Mouse (Mus musculus): ENCODE measurements around the gene Cd164. TPM values are rescaled to one million over a fixed set of nuclear protein-coding genes. Genes with fewer than 3 reads are reported as not detected.
A peak's percentile ranks its signal among the peaks of the same experiment; 100 is the strongest.

The Cd164 gene
- polyA plus RNA-seq, 1 experiment from 2014 or later = 196 TPM

GRCm38 (mm10) chr10:41572274-41572673 is 53.1 kb downstream of the Cd164 start:
- peaks cover 18% of the 10 kb centered on the region for H3K4me1 ChIP-seq (ENCODE audit: control insufficient read depth, insufficient read depth, low read length)
- ATAC-seq (replicated peaks; ENCODE audit: extremely low read depth, insufficient read depth, low FRiP score) = no peak
- no peak overlapping the region for H3K27ac ChIP-seq (ENCODE audit: low read length)
- WGBS = 71% methylated on average over 4 of the region's 4 CpGs
- no peak overlapping the region for H3K4me2 ChIP-seq (ENCODE audit: low read depth, low read length)
- no peaks in the 10 kb centered on the region for H3K9me3 ChIP-seq (replicated peaks; ENCODE audit: control insufficient read depth, low read length)
- no peak overlapping the region for H3K9ac ChIP-seq (ENCODE audit: low read length)
- H3K27me3 ChIP-seq (ENCODE audit: control insufficient read depth, insufficient read depth, low read length) = no peaks in the 10 kb centered on the region
- H3K36me3 ChIP-seq (ENCODE audit: control insufficient read depth, insufficient read depth) = no peaks in the 10 kb centered on the region
- H3K4me3 ChIP-seq (ENCODE audit: low read length) = no peak overlapping the region

GRCm38 (mm10) chr10:41573190-41573589 is 54.0 kb downstream of the Cd164 start:
- Histone ChIP-seq H3K9me3 (replicated peaks; ENCODE audit: control insufficient read depth, low read length) (no peaks in the 10 kb centered on the region), H3K4me1 (ENCODE audit: control insufficient read depth, insufficient read depth, low read length) (peaks cover 18% of the 10 kb centered on the region), H3K4me3 (ENCODE audit: low read length) (no peak overlapping the region), H3K27ac (ENCODE audit: low read length) (peak overlapping the region; percentile 30; the same call in 1 of the 2 replicates), H3K36me3 (ENCODE audit: control insufficient read depth, insufficient read depth) (no peaks in the 10 kb centered on the region), H3K27me3 (ENCODE audit: control insufficient read depth, insufficient read depth, low read length) (no peaks in the 10 kb centered on the region), H3K4me2 (ENCODE audit: low read depth, low read length) (peak overlapping the region; percentile 16), H3K9ac (ENCODE audit: low read length) (peak overlapping the region; percentile 30; the same call in 1 of the 2 replicates)
- ATAC-seq (replicated peaks; ENCODE audit: extremely low read depth, insufficient read depth, low FRiP score) = peak; percentile 15; the same call in 1 of the 2 replicates
- WGBS = 11% methylated on average over 6 of the region's 6 CpGs

- Histone ChIP-seq H3K9ac (ENCODE audit: low read length) (no peak overlapping the region; the same call in 1 of the 2 replicates), H3K36me3 (ENCODE audit: control insufficient read depth, insufficient read depth) (no peaks in the 10 kb centered on the region), H3K9me3 (replicated peaks; ENCODE audit: control insufficient read depth, low read length) (no peaks in the 10 kb centered on the region), H3K4me3 (ENCODE audit: low read length) (no peak overlapping the region), H3K27me3 (ENCODE audit: control insufficient read depth, insufficient read depth, low read length) (no peaks in the 10 kb centered on the region), H3K4me2 (ENCODE audit: low read depth, low read length) (no peak overlapping the region), H3K4me1 (ENCODE audit: control insufficient read depth, insufficient read depth, low read length) (peaks cover 18% of the 10 kb centered on the region), H3K27ac (ENCODE audit: low read length) (0 out of 2 replicates have a peak overlapping the region, but pooled peaks have one; percentile 19)
- WGBS = 60% methylated on average over 8 of the region's 8 CpGs
- ATAC-seq (replicated peaks; ENCODE audit: extremely low read depth, insufficient read depth, low FRiP score) = no peak
Measured at GRCm38 (mm10) chr10:41575451-41576327, 56.5 kb downstream of the Cd164 start.

- no peak overlapping the region for H3K4me3 ChIP-seq (ENCODE audit: low read length)
- H3K36me3 ChIP-seq (ENCODE audit: control insufficient read depth, insufficient read depth) = no peaks in the 10 kb centered on the region
- 74% methylated on average over 7 of the region's 7 CpGs for WGBS
- H3K27me3 ChIP-seq (ENCODE audit: control insufficient read depth, insufficient read depth, low read length) = no peaks in the 10 kb centered on the region
- H3K27ac ChIP-seq (ENCODE audit: low read length) = no peak overlapping the region
- ATAC-seq (replicated peaks; ENCODE audit: extremely low read depth, insufficient read depth, low FRiP score) = no peak
- no peak overlapping the region for H3K4me2 ChIP-seq (ENCODE audit: low read depth, low read length)
- no peak overlapping the region for H3K9ac ChIP-seq (ENCODE audit: low read length)
- H3K9me3 ChIP-seq (replicated peaks; ENCODE audit: control insufficient read depth, low read length) = no peaks in the 10 kb centered on the region
- H3K4me1 ChIP-seq (ENCODE audit: control insufficient read depth, insufficient read depth, low read length) = peaks cover 20% of the 10 kb centered on the region
Measured at GRCm38 (mm10) chr10:41576328-41576833, 57.2 kb downstream of the Cd164 start.

- no peaks in the 10 kb centered on the region for H3K27me3 ChIP-seq (ENCODE audit: control insufficient read depth, insufficient read depth, low read length)
- H3K4me2 ChIP-seq (ENCODE audit: low read depth, low read length) = no peak overlapping the region
- H3K9ac ChIP-seq (ENCODE audit: low read length) = no peak overlapping the region
- H3K27ac ChIP-seq (ENCODE audit: low read length) = no peak overlapping the region
- no peak overlapping the region for H3K4me3 ChIP-seq (ENCODE audit: low read length)
- 79% methylated on average over 1 of the region's 1 CpGs for WGBS
- H3K4me1 ChIP-seq (ENCODE audit: control insufficient read depth, insufficient read depth, low read length) = peaks cover 12% of the 10 kb centered on the region
- H3K9me3 ChIP-seq (replicated peaks; ENCODE audit: control insufficient read depth, low read length) = no peaks in the 10 kb centered on the region
- H3K36me3 ChIP-seq (ENCODE audit: control insufficient read depth, insufficient read depth) = no peaks in the 10 kb centered on the region
- ATAC-seq (replicated peaks; ENCODE audit: extremely low read depth, insufficient read depth, low FRiP score) = no peak
Measured at GRCm38 (mm10) chr10:41578541-41578940, 59.3 kb downstream of the Cd164 start.

GRCm38 (mm10) chr10:41580441-41580840 is 61.2 kb downstream of the Cd164 start:
- Histone ChIP-seq H3K4me1 (ENCODE audit: control insufficient read depth, insufficient read depth, low read length) (peaks cover 9% of the 10 kb centered on the region), H3K36me3 (ENCODE audit: control insufficient read depth, insufficient read depth) (no peaks in the 10 kb centered on the region), H3K4me3 (ENCODE audit: low read length) (no peak overlapping the region), H3K9ac (ENCODE audit: low read length) (no peak overlapping the region), H3K27me3 (ENCODE audit: control insufficient read depth, insufficient read depth, low read length) (no peaks in the 10 kb centered on the region), H3K9me3 (replicated peaks; ENCODE audit: control insufficient read depth, low read length) (no peaks in the 10 kb centered on the region), H3K27ac (ENCODE audit: low read length) (peak overlapping the region; percentile 33), H3K4me2 (ENCODE audit: low read depth, low read length) (no peak overlapping the region)
- no peak for ATAC-seq (replicated peaks; ENCODE audit: extremely low read depth, insufficient read depth, low FRiP score)
- WGBS = 53% methylated on average over 4 of the region's 4 CpGs

Other genes starting within 250 kb of the Cd164 start
- 63.5 and 65.9 TPM in 2 replicates for gene Fig4, start 216.2 kb upstream of the Cd164 start, polyA plus RNA-seq (2015; fragmentation: Nextera tagmentation; extraction: Ambion mirVana)
- gene Ak9, start 215.4 kb upstream of the Cd164 start, polyA plus RNA-seq (2015; fragmentation: Nextera tagmentation; extraction: Ambion mirVana) = 0.25 and 0.26 TPM in 2 replicates
- gene Zbtb24, start 69.0 kb upstream of the Cd164 start, polyA plus RNA-seq (2015; fragmentation: Nextera tagmentation; extraction: Ambion mirVana) = 12.9 and 14.4 TPM in 2 replicates
- gene Mical1, start 43.1 kb upstream of the Cd164 start, polyA plus RNA-seq (2015; fragmentation: Nextera tagmentation; extraction: Ambion mirVana) = 37.7 and 42.5 TPM in 2 replicates
- gene Smpd2, start 29.0 kb upstream of the Cd164 start, polyA plus RNA-seq (2015; fragmentation: Nextera tagmentation; extraction: Ambion mirVana) = 55.0 and 59.3 TPM in 2 replicates
- gene Ppil6, start 29.0 kb upstream of the Cd164 start, polyA plus RNA-seq (2015; fragmentation: Nextera tagmentation; extraction: Ambion mirVana) = 1.3 and 1.4 TPM in 2 replicates
- gene Ccdc162, start 197.2 kb downstream of the Cd164 start, polyA plus RNA-seq (2015; fragmentation: Nextera tagmentation; extraction: Ambion mirVana) = 0.37 and 1.2 TPM in 2 replicates